Mouse (Mus musculus): ENCODE measurements at regions not wholly inside any gene's neighbourhood (a gene's known extent, or its start where the extent isn't known, plus 50 kb on each side); places are given as distances from the start of the nearest gene placed in this dataset.
"Not testable (repeated sequence)": the region's sequence is repeated elsewhere in the genome, so short reads cannot be mapped to it uniquely, and the experiment has no call there.

DNA sequence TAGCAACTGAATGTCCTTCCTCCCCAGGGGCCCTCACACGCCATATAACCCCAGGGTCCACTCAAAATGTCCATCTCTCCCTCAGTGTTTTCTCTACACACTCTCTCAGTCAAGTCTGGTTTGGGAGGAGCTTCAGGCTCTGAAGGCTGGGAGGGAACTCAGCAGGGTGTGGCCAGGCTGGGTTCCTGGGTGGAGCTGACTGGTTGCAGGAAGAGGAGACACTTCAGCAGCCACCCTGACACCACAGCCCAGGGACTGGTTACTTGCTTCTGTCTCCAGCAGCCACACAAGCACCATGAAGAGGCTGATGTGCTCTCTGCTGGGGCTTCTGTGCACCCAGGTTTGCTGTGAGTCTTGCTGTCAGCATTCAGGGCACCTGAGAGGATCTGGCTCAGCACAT, 458.7 kb downstream of the Dad1 start:
- not testable (repeated sequence) for H3K9me3 ChIP-seq (replicated peaks; ENCODE audit: control insufficient read depth, low read length); H3K27me3 ChIP-seq (ENCODE audit: control insufficient read depth, insufficient read depth, low read depth, low read length); H3K27ac ChIP-seq (ENCODE audit: low read length); H3K36me3 ChIP-seq (ENCODE audit: control insufficient read depth, insufficient read depth)
- Histone ChIP-seq H3K4me1 (ENCODE audit: control insufficient read depth, low read depth, low read length) (peaks cover 13% of the 10 kb centered on the region), H3K9ac (ENCODE audit: low read depth, low read length) (peak overlapping the region; percentile 18; the same call in 1 of the 2 replicates), H3K4me3 (ENCODE audit: low read depth, low read length) (peak overlapping the region; percentile 12), H3K4me2 (ENCODE audit: low read depth, low read length) (peak overlapping the region; percentile 48)
- ATAC-seq (ENCODE audit: low read depth), result peak; percentile 85
- WGBS (ENCODE audit: insufficient replicate concordance), result 17% methylated on average over 1 of the region's 1 CpGs

DNA sequence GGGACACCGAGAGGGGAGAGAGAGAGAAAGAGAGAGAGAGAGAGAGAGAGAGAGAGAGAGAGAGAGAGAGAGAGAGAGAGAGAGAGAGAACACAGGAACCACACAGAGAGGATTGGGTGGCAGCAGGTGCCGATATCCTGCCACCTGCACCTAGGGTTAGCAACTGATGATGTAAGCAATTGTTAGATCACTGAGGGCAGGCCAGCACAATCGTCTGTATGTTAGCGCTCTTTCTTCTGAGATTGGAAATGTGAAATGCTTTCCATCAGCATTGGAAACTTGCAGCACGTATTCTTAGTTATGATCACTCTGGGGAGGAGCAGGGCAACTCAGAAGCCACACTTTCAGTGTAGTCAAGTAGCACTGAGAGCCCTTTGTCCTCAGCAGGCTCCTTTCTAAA, 459.4 kb downstream of the Dad1 start:
- Histone ChIP-seq H3K36me3 (ENCODE audit: control insufficient read depth, insufficient read depth) (no peaks in the 10 kb centered on the region), H3K9me3 (replicated peaks; ENCODE audit: control insufficient read depth, low read length) (no peaks in the 10 kb centered on the region), H3K4me2 (ENCODE audit: low read depth, low read length) (no peak overlapping the region), H3K27me3 (ENCODE audit: control insufficient read depth, insufficient read depth, low read depth, low read length) (no peaks in the 10 kb centered on the region), H3K4me1 (ENCODE audit: control insufficient read depth, low read depth, low read length) (peaks cover 13% of the 10 kb centered on the region), H3K9ac (ENCODE audit: low read depth, low read length) (no peak overlapping the region), H3K27ac (ENCODE audit: low read length) (no peak overlapping the region), H3K4me3 (ENCODE audit: low read depth, low read length) (no peak overlapping the region)
- ATAC-seq (ENCODE audit: low read depth), result no peak; the same call in 1 of the 2 replicates
- WGBS (ENCODE audit: insufficient replicate concordance), result 78% methylated on average over 5 of the region's 5 CpGs

DNA sequence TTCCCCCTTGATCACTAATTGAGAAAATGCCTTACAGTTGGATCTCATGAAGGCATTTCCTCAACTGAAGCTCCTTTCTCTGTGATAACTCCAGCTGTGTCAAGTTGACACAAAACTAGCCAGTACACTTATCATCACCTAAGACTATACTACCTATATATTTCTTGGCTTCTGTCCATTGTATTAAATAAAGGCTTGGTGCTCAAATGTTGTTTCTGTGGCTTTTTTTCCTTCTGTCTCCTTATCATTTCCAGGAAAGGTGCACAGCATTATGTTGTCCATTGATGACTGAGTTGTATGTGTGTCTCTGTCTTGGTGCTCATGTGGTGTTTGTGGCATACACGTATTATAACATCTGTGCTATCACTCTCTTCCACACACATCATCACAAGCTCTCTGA, 461.5 kb downstream of the Dad1 start:
- not testable (repeated sequence) for H3K27me3 ChIP-seq (ENCODE audit: control insufficient read depth, insufficient read depth, low read depth, low read length); H3K9me3 ChIP-seq (replicated peaks; ENCODE audit: control insufficient read depth, low read length); H3K27ac ChIP-seq (ENCODE audit: low read length); H3K36me3 ChIP-seq (ENCODE audit: control insufficient read depth, insufficient read depth); ATAC-seq (ENCODE audit: low read depth); H3K4me3 ChIP-seq (ENCODE audit: low read depth, low read length); H3K9ac ChIP-seq (ENCODE audit: low read depth, low read length); H3K4me2 ChIP-seq (ENCODE audit: low read depth, low read length)
- WGBS (ENCODE audit: insufficient replicate concordance), result 41% methylated on average over 1 of the region's 1 CpGs
- peaks cover 13% of the 10 kb centered on the region for H3K4me1 ChIP-seq (ENCODE audit: control insufficient read depth, low read depth, low read length)

DNA sequence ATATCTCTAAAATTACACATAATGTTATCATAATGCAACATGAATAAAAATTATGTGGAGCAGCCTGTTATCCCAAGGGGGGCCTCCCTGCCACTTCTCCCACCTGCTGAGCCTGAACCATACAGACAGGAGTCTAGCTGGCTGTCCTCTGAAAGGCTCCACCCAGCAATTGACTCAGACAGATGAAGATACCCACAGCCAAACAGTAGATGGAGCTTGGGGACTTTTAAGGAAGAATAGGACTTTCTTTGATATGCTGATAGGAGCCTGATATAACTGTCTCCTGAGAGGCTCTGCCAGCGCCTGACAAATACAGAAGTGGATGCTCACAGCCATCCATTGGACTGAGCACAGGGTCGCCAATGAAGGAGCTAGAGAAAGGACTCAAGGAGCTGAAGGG, 468.4 kb downstream of the Dad1 start:
- not testable (repeated sequence) for ATAC-seq (ENCODE audit: low read depth)

DNA sequence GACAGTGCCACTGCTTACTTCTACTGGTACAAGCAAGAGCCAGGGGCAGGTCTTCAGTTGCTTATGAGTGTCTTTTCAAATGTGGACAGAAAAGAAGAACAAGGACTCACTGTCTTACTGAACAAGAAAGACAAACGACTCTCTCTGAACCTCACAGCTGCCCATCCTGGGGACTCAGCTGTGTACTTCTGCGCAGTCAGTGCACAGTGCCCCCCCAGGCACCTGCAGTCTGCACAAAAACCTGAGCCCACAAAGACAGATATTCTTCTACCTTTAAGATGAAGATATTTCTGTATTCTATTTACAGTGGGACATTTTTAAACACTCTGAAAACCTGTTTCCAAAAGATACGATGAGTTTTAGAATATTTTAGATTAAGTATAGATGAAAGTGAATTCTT, 476.5 kb downstream of the Dad1 start:
- Histone ChIP-seq H3K4me2 (ENCODE audit: low read depth, low read length) (no peak overlapping the region), H3K9ac (ENCODE audit: low read depth, low read length) (no peak overlapping the region), H3K27me3 (ENCODE audit: control insufficient read depth, insufficient read depth, low read depth, low read length) (no peaks in the 10 kb centered on the region), H3K27ac (ENCODE audit: low read length) (no peak overlapping the region), H3K9me3 (replicated peaks; ENCODE audit: control insufficient read depth, low read length) (no peaks in the 10 kb centered on the region), H3K36me3 (ENCODE audit: control insufficient read depth, insufficient read depth) (no peaks in the 10 kb centered on the region), H3K4me3 (ENCODE audit: low read depth, low read length) (no peak overlapping the region), H3K4me1 (ENCODE audit: control insufficient read depth, low read depth, low read length) (no peaks in the 10 kb centered on the region)
- 58% methylated on average over 3 of the region's 3 CpGs for WGBS (ENCODE audit: insufficient replicate concordance)
- ATAC-seq (ENCODE audit: low read depth), result no peak

More for the DNA sequence above, 468.4 kb downstream of the Dad1 start:
- not testable (repeated sequence) for H3K9me3 ChIP-seq (replicated peaks; ENCODE audit: control insufficient read depth, low read length); H3K9ac ChIP-seq (ENCODE audit: low read depth, low read length); H3K4me2 ChIP-seq (ENCODE audit: low read depth, low read length); H3K27me3 ChIP-seq (ENCODE audit: control insufficient read depth, insufficient read depth, low read depth, low read length); H3K4me3 ChIP-seq (ENCODE audit: low read depth, low read length); H3K4me1 ChIP-seq (ENCODE audit: control insufficient read depth, low read depth, low read length); H3K27ac ChIP-seq (ENCODE audit: low read length); H3K36me3 ChIP-seq (ENCODE audit: control insufficient read depth, insufficient read depth)
- 39% methylated on average over 2 of the region's 2 CpGs for WGBS (ENCODE audit: insufficient replicate concordance)

DNA sequence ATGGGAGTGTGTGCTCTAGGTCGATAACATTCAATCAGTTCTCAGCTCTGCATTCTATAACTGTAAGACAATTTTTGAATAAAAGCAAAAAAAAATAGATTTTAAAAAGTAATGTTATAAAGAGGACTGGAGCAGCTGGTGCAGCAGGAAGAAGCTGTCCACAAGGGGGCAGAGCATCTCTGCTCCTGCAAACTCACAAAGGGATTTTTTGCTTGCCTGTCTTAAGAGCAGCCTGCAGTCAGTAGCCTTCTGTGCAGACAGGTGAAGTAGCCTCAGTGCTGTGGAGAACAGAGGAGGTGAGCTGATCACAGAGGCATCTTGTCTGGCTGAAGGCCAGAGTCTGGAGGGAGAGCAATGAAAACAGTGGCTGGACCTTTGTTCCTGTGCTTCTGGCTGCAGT, 477.2 kb downstream of the Dad1 start:
- H3K9ac ChIP-seq (ENCODE audit: low read depth, low read length); H3K4me3 ChIP-seq (ENCODE audit: low read depth, low read length); ATAC-seq (ENCODE audit: low read depth); H3K36me3 ChIP-seq (ENCODE audit: control insufficient read depth, insufficient read depth); H3K27ac ChIP-seq (ENCODE audit: low read length); H3K27me3 ChIP-seq (ENCODE audit: control insufficient read depth, insufficient read depth, low read depth, low read length); H3K9me3 ChIP-seq (replicated peaks; ENCODE audit: control insufficient read depth, low read length); H3K4me1 ChIP-seq (ENCODE audit: control insufficient read depth, low read depth, low read length); H3K4me2 ChIP-seq (ENCODE audit: low read depth, low read length): not testable (repeated sequence)
- 28% methylated on average over 1 of the region's 1 CpGs for WGBS (ENCODE audit: insufficient replicate concordance)

DNA sequence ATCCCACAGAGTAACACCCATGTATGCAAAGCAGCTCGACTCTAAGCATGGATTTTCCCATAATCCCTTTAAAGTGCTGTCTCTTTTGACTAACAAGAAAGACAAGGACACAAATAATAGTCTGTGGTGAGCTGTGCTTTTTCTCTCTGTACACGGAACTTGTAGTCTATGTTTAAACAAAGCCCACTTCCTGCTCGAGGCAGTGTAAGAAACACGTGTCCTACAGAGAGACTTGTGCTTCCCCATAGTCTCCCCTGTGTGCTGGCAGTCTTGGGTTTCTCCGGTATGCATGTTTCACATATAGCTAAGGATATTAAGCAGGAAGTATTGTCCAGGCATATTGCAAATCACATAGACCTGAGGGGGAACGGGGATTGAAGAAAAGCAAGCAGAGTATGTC, 487.4 kb downstream of the Dad1 start:
- Histone ChIP-seq H3K4me2 (ENCODE audit: low read depth, low read length) (peak overlapping the region; percentile 49; the same call in 1 of the 2 replicates), H3K27ac (ENCODE audit: low read length) (peak overlapping the region; percentile 30; the same call in 1 of the 2 replicates), H3K4me1 (ENCODE audit: control insufficient read depth, low read depth, low read length) (peaks cover 10% of the 10 kb centered on the region)
- H3K36me3 ChIP-seq (ENCODE audit: control insufficient read depth, insufficient read depth); H3K9ac ChIP-seq (ENCODE audit: low read depth, low read length); H3K4me3 ChIP-seq (ENCODE audit: low read depth, low read length); H3K27me3 ChIP-seq (ENCODE audit: control insufficient read depth, insufficient read depth, low read depth, low read length); H3K9me3 ChIP-seq (replicated peaks; ENCODE audit: control insufficient read depth, low read length): not testable (repeated sequence)
- peak; percentile 33; the same call in 1 of the 2 replicates for ATAC-seq (ENCODE audit: low read depth)
- WGBS (ENCODE audit: insufficient replicate concordance), result 33% methylated on average over 6 of the region's 6 CpGs

DNA sequence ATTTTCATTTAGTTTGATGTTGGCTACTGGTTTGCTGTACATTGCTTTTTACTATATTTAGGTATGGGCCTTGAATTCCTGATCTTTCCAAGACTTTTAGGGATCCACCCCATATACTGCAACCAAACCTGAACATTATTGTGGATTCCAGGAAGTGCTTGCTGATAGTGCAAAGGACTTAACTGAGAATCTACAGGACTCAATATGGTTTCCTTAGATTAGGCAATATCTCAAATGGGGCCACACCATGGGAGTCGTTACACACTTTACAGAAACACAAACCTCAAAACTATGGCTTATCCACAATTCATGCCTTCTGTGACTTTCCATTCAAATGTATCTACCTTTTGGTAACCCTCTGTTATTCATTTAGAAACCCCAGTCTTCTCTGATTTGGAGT, 488.0 kb downstream of the Dad1 start:
- H3K4me3 ChIP-seq (ENCODE audit: low read depth, low read length); H3K9ac ChIP-seq (ENCODE audit: low read depth, low read length); H3K27ac ChIP-seq (ENCODE audit: low read length); H3K36me3 ChIP-seq (ENCODE audit: control insufficient read depth, insufficient read depth); H3K9me3 ChIP-seq (replicated peaks; ENCODE audit: control insufficient read depth, low read length); H3K27me3 ChIP-seq (ENCODE audit: control insufficient read depth, insufficient read depth, low read depth, low read length): not testable (repeated sequence)
- ATAC-seq (ENCODE audit: low read depth), result peak; percentile 95
- Histone ChIP-seq H3K4me1 (ENCODE audit: control insufficient read depth, low read depth, low read length) (peaks cover 10% of the 10 kb centered on the region), H3K4me2 (ENCODE audit: low read depth, low read length) (peak overlapping the region; percentile 49)
- WGBS (ENCODE audit: insufficient replicate concordance), result 18% methylated on average over 1 of the region's 1 CpGs

DNA sequence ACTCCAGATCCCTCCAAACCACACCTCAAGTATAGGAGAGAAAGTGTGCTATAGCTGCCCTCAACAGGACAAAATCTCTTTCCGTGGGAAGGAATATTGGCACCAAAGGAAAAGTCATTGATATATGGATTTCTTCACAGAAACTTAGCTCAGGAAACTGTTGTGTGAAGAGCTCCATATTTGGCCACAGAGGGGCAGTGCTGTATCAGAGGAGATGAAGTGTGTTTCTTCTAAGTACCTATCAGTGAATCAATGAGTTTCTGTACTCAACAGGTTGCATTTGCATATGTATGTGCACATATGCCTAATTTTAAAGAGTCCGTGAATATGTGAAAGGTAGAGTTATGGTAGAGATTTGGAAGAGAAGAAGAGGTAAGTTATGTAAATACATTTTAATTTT, 493.3 kb downstream of the Dad1 start:
- not testable (repeated sequence) for H3K27me3 ChIP-seq (ENCODE audit: control insufficient read depth, insufficient read depth, low read depth, low read length); H3K9me3 ChIP-seq (replicated peaks; ENCODE audit: control insufficient read depth, low read length); ATAC-seq (ENCODE audit: low read depth); H3K4me2 ChIP-seq (ENCODE audit: low read depth, low read length); H3K4me1 ChIP-seq (ENCODE audit: control insufficient read depth, low read depth, low read length); H3K27ac ChIP-seq (ENCODE audit: low read length); H3K36me3 ChIP-seq (ENCODE audit: control insufficient read depth, insufficient read depth); H3K9ac ChIP-seq (ENCODE audit: low read depth, low read length); H3K4me3 ChIP-seq (ENCODE audit: low read depth, low read length)
- 36% methylated on average over 2 of the region's 2 CpGs for whole genome bisulfite sequencing (ENCODE audit: insufficient replicate concordance)

DNA sequence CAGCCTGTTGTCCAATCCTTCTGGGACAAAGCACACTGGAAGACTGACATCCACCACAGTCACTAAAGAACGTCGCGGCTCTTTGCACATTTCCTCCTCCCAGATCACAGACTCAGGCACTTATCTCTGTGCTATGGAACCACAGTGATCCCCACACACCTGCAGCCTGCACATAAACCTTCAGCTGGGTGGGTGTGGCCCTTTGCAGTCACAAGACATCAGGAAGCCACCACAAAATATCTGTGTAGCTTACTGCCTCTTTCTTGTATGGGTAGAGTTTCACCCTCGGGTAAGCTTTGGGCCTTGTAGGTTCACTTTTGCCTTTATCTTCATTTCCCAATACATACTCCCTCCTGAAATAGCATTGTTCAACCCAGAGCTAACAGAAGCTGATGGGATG, 496.1 kb downstream of the Dad1 start:
- not testable (repeated sequence) for H3K4me3 ChIP-seq (ENCODE audit: low read depth, low read length); H3K4me1 ChIP-seq (ENCODE audit: control insufficient read depth, low read depth, low read length); H3K27me3 ChIP-seq (ENCODE audit: control insufficient read depth, insufficient read depth, low read depth, low read length); H3K36me3 ChIP-seq (ENCODE audit: control insufficient read depth, insufficient read depth); H3K27ac ChIP-seq (ENCODE audit: low read length); H3K9ac ChIP-seq (ENCODE audit: low read depth, low read length); H3K9me3 ChIP-seq (replicated peaks; ENCODE audit: control insufficient read depth, low read length)
- peak; percentile 75 for ATAC-seq (ENCODE audit: low read depth)
- 14% methylated on average over 4 of the region's 4 CpGs for WGBS (ENCODE audit: insufficient replicate concordance)
- H3K4me2 ChIP-seq (ENCODE audit: low read depth, low read length), result peak overlapping the region; percentile 27; the same call in 1 of the 2 replicates
